Mouse (Mus musculus): Measurements from ENCODE around the gene Pak4.
A peak's percentile ranks its signal among the peaks of the same experiment; 100 is the strongest.
"Not testable (repeated sequence)": the region's sequence is repeated elsewhere in the genome, so short reads cannot be mapped to it uniquely, and the experiment has no call there.

Pak4 gene

DNA sequence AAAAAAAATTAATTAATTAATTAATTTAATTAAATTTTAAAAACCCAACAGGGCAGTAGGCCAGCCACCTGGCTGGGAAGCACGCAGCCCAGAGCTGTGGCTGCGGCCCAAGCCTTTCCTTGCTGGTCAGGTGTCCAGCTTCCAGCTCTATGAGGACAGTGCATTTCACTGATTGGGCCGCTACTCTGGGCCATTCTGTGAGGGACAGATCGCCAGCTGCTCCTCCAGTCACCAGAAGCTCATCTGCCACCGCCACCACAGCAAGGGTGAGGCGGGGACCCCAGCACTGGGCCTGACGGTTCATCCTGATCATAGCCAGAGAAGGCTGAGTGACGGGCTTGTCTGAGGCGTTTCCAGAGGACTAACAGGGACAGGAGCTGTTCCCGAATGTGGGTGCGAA lies 36.0 kb downstream of the Pak4 start:
- no peak for DNase-seq (ENCODE audit: low spot score in 2 of 2)

DNA sequence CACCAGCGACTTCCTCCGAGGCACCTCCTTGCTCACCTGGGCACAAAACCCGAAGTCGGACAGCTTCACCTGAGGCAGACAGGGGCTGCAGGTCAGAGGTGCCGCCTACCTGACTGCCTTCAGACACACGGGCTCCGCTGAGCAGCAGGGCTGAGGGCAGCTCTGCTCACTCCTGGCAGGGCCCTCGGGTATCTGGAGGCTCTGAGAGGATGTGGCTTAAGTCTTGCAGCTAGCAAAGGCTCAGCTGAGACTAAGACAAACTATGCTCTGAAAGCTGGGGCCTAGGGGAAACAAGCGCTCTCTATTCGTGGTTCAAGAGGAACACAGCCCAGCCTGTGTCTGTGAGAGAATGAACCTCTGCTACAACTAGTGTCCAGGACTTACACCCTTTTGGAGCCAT lies 37.1 kb downstream of the Pak4 start:
- peak; percentile 63 to 67 for DNase-seq (ENCODE audit: low spot score in 2 of 2)

GRCm38 (mm10) chr7:28558486-28558885 lies 39.5 kb downstream of the Pak4 start:
- no peak for DNase-seq (ENCODE audit: low spot score in 2 of 2)

DNA sequence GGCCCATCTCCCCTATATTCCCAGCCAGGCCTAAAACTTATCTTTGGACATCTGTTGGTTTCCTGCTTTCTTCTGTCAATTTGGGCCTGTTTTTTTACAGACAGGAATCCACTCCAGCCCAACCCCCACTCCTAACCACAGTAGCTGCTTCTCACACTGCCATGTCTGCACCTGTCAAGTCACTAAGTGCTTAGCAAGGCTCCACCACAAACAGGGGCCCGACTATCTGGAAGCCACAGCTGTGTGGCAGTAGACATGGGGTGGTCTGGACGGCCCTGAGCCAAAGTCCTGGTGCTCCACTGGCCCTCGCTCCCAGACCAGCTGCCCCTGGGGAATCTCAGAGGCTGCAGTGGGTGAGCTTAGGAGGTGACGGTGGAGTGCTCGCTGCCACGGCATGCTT lies 40.3 kb downstream of the Pak4 start:
- peak; percentile 88 to 89 for DNase-seq (ENCODE audit: low spot score in 2 of 2)

- DNase-seq (ENCODE audit: low spot score in 2 of 2) = no peak
Measured at GRCm38 (mm10) chr7:28557069-28557468, 40.9 kb downstream of the Pak4 start.

GRCm38 (mm10) chr7:28555939-28556535 lies 41.9 kb downstream of the Pak4 start:
- DNase-seq (ENCODE audit: low spot score in 2 of 2) = no peak

DNA sequence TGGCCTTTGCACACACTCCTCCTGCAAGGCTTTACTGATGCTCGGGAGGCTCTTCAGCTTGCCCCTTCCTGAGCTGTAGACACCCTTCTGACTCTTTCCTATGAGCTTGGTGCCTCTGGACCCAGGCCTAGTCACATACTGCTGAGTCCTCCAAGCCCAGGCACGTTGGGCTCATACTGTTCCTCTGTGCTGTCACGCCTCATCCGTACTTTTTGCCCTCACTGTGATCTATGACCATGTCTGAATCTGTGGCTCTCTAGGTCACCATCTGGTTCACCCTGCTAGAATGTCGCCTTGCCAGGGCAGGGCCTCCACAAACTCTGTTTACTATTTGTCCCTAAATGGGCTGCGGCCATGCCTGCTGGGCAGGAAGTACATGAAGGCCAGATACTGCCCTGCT lies 44.9 kb downstream of the Pak4 start:
- DNase-seq (ENCODE audit: low spot score in 2 of 2) = no peak

DNA sequence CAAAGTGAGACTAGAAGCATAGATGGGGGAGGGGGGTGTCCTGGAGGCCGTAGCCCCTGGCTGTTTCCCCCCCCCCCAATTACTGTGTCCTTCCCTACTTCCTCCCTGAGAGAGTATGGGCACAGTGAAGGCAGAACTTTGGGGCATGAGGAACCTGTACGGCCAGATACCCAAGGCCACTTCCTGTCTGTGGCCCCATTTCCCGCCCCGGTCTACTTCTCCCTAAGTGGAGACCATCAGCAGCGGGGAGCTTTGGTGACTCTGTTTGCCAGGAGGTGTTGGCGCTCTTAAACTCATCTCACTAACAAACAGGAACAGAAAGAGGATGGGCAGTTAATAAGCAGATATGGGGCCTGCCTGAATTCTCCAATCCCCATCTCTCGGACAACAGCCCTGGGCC lies 50.4 kb downstream of the Pak4 start:
- DNase-seq (ENCODE audit: low spot score in 2 of 2) = no peak

- DNase-seq (ENCODE audit: low spot score in 2 of 2) = no peak
Measured at GRCm38 (mm10) chr7:28547154-28547553, 50.8 kb downstream of the Pak4 start, which contains the start of gene Nccrp1. Gene Nccrp1, minus strand, starts transcription at chr7:28547254.

- no peak for DNase-seq (ENCODE audit: low spot score in 2 of 2)
Measured at GRCm38 (mm10) chr7:28546649-28547048, 51.3 kb downstream of the Pak4 start.

GRCm38 (mm10) chr7:28545891-28546210 lies 52.1 kb downstream of the Pak4 start:
- DNase-seq (ENCODE audit: low spot score in 2 of 2) = no peak

- no peak for DNase-seq (ENCODE audit: low spot score in 2 of 2)
Measured at GRCm38 (mm10) chr7:28545048-28545890, 52.7 kb downstream of the Pak4 start.

DNA sequence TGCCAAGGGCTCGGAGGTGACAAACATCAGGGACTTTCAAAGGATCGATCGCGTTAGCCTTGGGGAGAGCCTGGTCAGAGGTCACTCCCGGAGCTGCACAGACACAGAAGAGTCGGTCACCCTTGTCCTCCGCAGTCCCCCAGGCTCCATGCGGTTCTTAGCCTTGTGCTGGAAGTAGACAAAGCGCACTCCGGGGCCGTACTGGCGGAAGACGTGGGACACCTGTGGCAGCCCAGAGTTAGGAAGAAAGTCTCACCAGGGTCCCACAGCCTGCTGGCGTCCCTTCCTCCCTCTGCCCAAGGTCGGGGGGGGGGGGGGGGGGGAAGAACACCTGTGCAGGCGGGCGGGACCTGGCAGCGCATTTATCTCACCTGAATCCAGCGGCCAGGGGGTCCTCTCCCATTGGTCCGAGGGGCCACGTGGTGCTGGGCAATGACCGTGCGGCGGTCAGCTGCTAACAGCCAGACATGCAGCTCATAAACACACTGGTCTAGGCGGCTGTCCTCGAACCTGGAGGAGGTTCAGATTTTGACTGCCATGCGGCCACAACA lies 53.9 kb downstream of the Pak4 start:
- no peak for DNase-seq (ENCODE audit: low spot score in 2 of 2)

DNA sequence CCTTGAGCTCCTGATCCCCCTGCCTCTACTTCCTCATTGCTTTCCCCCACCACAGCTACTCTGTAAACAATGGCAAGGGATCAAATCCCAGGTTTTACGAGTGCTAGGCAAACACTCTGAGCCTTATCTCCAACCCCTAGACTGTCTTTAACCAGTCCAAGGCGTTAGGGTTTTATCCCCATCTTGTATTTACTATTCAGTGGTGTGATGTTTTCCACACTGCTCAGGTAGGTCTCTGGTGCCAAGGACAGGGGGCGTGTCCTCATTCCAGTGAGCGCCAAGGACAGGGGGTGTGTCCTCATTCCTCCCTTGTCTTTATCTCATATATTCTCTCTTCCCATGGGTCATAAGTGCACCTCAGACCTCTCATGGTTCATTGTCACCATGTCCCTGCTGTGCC lies 57.5 kb downstream of the Pak4 start, which contains the start of gene Sycn:
Gene Sycn, plus strand, starts transcription at position 360 of the 400 bp plus-strand sequence.
- DNase-seq (ENCODE audit: low spot score in 2 of 2) = no peak

- not testable (repeated sequence) for DNase-seq (ENCODE audit: low spot score in 2 of 2)
Measured at GRCm38 (mm10) chr7:28538886-28539285, 59.1 kb downstream of the Pak4 start.

GRCm38 (mm10) chr7:28532005-28532404 lies 66.0 kb downstream of the Pak4 start:
- no peak for DNase-seq (ENCODE audit: low spot score in 2 of 2)

GRCm38 (mm10) chr7:28527922-28528719 lies 69.9 kb downstream of the Pak4 start:
- DNase-seq (ENCODE audit: low spot score in 2 of 2) = peak; percentile 72 to 94

DNA sequence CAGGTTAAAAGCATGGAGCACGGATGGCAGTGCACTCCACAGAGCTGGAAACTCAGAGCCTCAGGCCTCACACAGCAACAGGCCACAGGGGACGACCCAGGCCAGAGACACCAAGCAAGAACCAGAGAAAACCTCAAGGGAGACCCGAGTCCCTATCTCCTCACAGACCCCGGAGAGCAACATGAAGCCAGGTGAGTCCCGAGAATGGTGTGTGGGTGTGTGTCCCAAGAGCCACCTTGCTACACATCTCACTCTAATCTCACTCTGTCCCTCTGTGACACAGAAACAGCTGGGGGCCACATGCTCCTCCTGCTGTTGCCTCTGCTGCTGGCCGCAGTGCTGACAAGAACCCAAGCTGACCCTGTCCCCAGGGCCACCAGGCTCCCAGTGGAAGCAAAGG lies 75.4 kb downstream of the Pak4 start, which contains the start of gene Ifnl3:
Gene Ifnl3, plus strand, starts transcription at position 301 of the 400 bp plus-strand sequence.
- not testable (repeated sequence) for DNase-seq (ENCODE audit: low spot score in 2 of 2)

GRCm38 (mm10) chr7:28511441-28511840 lies 86.5 kb downstream of the Pak4 start:
- DNase-seq (ENCODE audit: low spot score in 2 of 2) = no peak

GRCm38 (mm10) chr7:28510405-28510974 lies 87.5 kb downstream of the Pak4 start, which contains the start of gene Ifnl2:
Gene Ifnl2, minus strand, starts transcription at chr7:28510455.
- not testable (repeated sequence) for DNase-seq (ENCODE audit: low spot score in 2 of 2)

- not testable (repeated sequence) for DNase-seq (ENCODE audit: low spot score in 2 of 2)
Measured at GRCm38 (mm10) chr7:28509121-28509520, 88.9 kb downstream of the Pak4 start.

Data from thymus, postnatal 10 days (tissue).